Mouse (Mus musculus) ES-Bruce4 (cell line): ENCODE results near the gene Polr2j. TPM values are rescaled to one million over a fixed set of nuclear protein-coding genes. Genes with fewer than 3 reads are reported as not detected.
A peak's percentile ranks its signal among the peaks of the same experiment; 100 is the strongest.

ENCODE experiments used
- H3K27ac ChIP-seq: 2 replicates; pipeline ENCODE4 v1.5.1; 2012; ENCODE audit warnings: low read length, inconsistent platforms; ENCODE audit not compliant: insufficient read depth
- H3K27me3 ChIP-seq: 2 replicates; pipeline ENCODE4 v1.6.1; 2012; ENCODE audit warnings: mild to moderate bottlenecking, low read length, inconsistent platforms; ENCODE audit not compliant: control insufficient read depth, poor library complexity, insufficient read depth, severe bottlenecking
- H3K36me3 ChIP-seq: 2 replicates; pipeline ENCODE4 v1.6.1; 2012; ENCODE audit warnings: inconsistent platforms, mild to moderate bottlenecking, low read length, moderate library complexity; ENCODE audit not compliant: control insufficient read depth, poor library complexity, insufficient read depth, severe bottlenecking
- H3K4me1 ChIP-seq: one replicate; pipeline ENCODE4 v1.8.1; 2011; ENCODE audit warnings: low read length; ENCODE audit not compliant: control insufficient read depth, insufficient read depth
- H3K4me3 ChIP-seq: 2 replicates; pipeline ENCODE4 v1.5.1; 2011; ENCODE audit warnings: low read depth, mild to moderate bottlenecking, low read length
- H3K9ac ChIP-seq: 2 replicates; pipeline ENCODE4 v1.6.1; 2012; ENCODE audit warnings: low read depth, mild to moderate bottlenecking, inconsistent platforms; ENCODE audit not compliant: poor library complexity, severe bottlenecking
- H3K9me3 ChIP-seq: replicated peaks from 2 replicates; pipeline ENCODE4 v1.6.1; 2012; ENCODE audit warnings: mild to moderate bottlenecking, low read length, inconsistent platforms; ENCODE audit not compliant: control insufficient read depth, poor library complexity, insufficient read depth, severe bottlenecking
- CTCF ChIP-seq: IDR thresholded peaks from one replicate; pipeline ENCODE4 v1.8.1; 2011; ENCODE audit warnings: low read depth, low read length
- EP300 ChIP-seq: IDR thresholded peaks from 2 replicates; pipeline ENCODE4 v1.6.1; 2011; ENCODE audit warnings: low read depth, low read length; ENCODE audit not compliant: insufficient read depth
- POLR2A ChIP-seq: IDR thresholded peaks from one replicate; pipeline ENCODE4 v1.8.1; 2011; ENCODE audit warnings: low read length; ENCODE audit not compliant: insufficient read depth
- polyA plus RNA-seq: library from polyadenylated mRNA; stranded (reverse); fragments of >200 nt; gene quantifications from 2 replicates; pipeline ENCODE4 v1.2.4, GENCODE M21; 2011; ENCODE audit warnings: low read depth; ENCODE audit not compliant: missing spikeins, insufficient read depth, insufficient read length

Polr2j gene
- polyA plus RNA-seq, 1 experiment = 90.7 TPM

DNA sequence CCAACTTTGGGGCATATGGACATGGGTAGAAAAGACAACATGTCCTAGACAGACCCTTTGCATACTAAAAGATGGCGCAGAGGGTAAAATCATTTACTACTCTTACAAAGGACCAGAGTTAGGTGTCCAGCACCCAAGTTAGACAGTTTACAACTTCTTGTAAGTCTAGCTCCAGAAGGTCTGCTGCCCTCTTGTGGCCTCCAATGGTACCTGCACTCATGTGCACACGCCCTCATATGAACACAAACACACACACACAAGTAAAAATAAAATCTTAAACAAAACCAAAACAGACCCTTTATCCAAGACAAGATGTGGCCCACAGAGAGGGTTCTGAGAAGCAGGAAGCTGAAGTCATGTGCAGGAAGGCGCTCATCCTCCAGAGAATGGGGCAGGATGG, 51.6 kb downstream of the Polr2j start:
- Histone ChIP-seq H3K27me3 (no peaks in the 10 kb centered on the region), H3K4me1 (peaks cover 2% of the 10 kb centered on the region), H3K4me3 (no peak overlapping the region), H3K27ac (no peak overlapping the region), H3K9me3 (no peaks in the 10 kb centered on the region), H3K9ac (no peak overlapping the region), H3K36me3 (no peaks in the 10 kb centered on the region)
- no peak for TF ChIP-seq EP300
- TF ChIP-seq CTCF = peak; percentile 47
- TF ChIP-seq POLR2A = no peak

DNA sequence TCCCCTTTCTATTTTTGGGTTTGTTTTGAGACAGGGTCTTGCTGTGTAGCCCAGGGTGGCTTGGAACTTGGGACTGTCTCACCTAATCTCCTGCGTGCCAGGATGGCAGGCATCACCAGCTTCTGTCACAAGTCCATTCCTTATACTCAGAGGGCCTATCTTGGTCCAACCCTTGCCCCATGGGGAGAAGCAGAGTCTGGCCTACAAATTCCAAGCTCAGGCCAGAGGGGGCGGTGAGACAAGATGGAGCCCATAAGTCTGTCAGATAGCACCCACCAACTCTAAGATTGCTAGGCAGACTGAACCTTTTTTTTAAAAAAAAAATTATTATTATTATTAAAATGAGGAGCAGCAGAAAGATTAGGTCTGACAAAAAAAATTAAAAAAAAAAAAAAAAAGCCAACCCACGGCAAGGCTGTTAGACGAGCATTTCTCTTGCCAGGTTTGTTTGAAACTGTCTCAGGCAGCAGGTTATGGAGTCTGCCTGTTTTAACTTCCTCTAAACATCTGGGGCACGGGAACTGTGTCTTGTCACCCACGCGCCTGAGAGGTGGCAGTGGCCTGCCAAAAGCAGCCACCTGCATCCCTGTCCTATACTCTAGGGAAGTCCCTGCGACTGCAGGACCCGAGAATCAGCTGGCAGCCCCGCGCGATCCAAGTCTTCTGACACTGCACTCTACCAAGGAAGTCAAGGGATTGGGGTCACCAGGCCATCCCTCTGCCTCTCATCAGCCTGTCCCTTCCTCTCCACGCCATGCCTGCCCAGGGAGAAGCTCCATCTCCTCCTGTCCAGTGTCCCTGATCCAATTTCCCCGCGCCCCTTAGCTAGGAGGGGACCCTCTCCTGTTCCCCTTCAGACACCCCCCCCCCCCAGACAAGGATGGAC, 53.4 kb downstream of the Polr2j start:
- H3K9me3 ChIP-seq = no peaks in the 10 kb centered on the region
- H3K27ac ChIP-seq = no peak overlapping the region
- no peak for TF ChIP-seq POLR2A
- no peak for TF ChIP-seq CTCF
- TF ChIP-seq EP300 = no peak
- no peaks in the 10 kb centered on the region for H3K27me3 ChIP-seq
- no peaks in the 10 kb centered on the region for H3K36me3 ChIP-seq
- peak overlapping the region; percentile 14 for H3K9ac ChIP-seq
- H3K4me3 ChIP-seq = peak overlapping the region; percentile 71
- peaks cover 4% of the 10 kb centered on the region for H3K4me1 ChIP-seq

DNA sequence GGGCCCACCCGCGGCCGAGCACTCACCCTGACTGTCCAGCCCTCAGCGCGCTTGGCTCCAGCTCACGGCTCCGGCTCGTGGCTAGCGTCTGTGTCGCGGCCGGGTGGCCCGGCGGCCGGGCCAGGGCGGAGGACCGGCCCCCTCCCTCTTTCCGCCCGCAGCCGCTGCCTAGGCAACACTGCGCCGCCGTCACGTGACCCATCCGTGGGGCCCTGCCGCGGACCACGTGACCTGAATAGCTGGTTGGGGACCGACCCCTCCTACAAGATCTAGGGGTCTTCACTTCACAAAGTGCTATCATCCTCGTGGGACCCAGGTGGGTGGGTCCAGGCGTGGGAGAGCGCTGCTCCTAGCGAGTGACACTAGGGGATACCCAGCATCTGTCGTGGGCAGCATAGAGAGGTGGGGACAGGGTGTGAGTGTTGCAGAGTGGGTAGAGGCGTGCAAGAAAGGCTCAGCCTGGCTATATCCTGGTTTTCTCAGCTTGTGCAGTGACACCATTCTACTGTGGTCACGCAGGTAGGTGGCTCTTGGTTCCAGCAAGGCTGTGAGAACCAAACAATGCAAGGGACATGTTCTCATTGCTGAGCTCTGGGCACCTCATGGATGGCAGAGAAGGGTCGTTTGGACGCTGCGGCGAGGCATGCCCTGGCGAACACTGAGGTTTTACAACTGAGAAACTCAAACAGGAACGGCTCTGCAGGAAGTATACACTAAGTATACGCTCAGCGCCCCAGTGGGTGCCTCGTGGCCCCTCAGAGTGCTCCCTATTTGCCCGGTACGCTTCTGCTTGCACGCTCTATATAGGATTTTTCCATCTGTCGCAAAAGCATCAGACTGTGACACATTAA, 54.3 kb downstream of the Polr2j start, which contains the start of gene Orai2:
TSS of gene Orai2 (minus strand) at position 202 of the 851 bp plus-strand sequence.
- Histone ChIP-seq H3K27me3 (no peaks in the 10 kb centered on the region), H3K27ac (no peak within 1 kb of the TSS), H3K4me1 (peaks cover 4% of the 10 kb centered on the region), H3K9ac (peak within 1 kb of the TSS; percentile 14), H3K4me3 (peak within 1 kb of the TSS; percentile 71), H3K9me3 (no peaks in the 10 kb centered on the region), H3K36me3 (no peaks in the 10 kb centered on the region)
- TF ChIP-seq EP300 (no peak), CTCF (no peak), POLR2A (no peak)

DNA sequence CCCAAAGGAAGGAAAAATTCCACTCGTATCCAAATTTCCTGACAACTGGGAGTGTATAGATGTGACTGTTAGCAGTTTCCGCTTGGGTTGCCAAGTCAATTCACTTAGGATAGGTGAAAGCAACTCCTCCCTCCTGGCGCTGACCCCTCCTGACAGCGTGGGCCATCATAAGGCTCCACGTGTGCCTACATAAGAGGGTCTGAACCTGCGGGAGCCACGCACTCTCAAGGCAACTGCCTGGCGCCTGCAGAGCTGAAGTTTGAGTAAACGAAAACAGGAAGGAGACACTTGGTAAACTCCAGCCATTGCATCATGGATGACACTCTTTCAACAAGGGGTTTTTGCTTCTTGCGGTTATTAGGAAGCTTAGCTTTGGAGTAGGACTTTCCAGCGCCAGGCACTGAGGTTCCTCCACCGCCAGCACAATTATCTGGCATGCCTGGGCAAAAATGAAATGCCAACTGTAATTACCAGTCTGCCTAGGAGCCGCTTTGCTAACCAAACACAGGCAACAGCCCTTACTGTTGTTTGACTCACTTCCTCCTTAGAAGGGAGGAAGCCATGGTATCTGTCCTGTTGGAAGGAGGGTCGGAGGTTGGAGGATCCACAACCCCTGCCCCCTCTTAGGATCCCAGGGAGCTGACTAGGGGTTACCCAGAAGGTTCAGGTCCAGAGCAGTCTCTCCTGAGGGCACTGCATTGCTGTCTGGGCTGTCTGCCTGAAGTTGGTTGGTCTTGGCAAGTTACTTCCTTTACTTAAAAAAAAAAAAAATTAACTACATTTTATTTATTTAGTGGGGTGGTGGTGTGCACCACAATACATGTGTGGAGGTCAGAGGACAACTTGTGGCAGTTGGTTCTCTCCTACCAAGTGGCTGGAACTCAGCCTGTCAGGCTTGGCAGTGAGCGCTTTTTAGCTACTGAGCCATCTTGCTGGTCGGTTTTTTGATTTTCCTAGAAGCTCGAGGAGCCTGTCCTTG, 55.2 kb downstream of the Polr2j start:
- no peak for TF ChIP-seq CTCF
- no peak for TF ChIP-seq POLR2A
- TF ChIP-seq EP300 = no peak
- H3K9ac ChIP-seq = no peak overlapping the region; the same call in 1 of the 2 replicates
- no peaks in the 10 kb centered on the region for H3K27me3 ChIP-seq
- H3K36me3 ChIP-seq = no peaks in the 10 kb centered on the region
- H3K4me1 ChIP-seq = peaks cover 4% of the 10 kb centered on the region
- H3K4me3 ChIP-seq = peak overlapping the region; percentile 19; the same call in 1 of the 2 replicates
- no peaks in the 10 kb centered on the region for H3K9me3 ChIP-seq
- no peak overlapping the region for H3K27ac ChIP-seq

Other genes starting within 250 kb of the Polr2j start
- gene Hspb1, start 228.7 kb upstream of the Polr2j start, polyA plus RNA-seq = 426 and 500 TPM in 2 replicates
- gene Ywhag, start 182.0 kb upstream of the Polr2j start, polyA plus RNA-seq = 372 TPM in 2 replicates
- 6.3 and 9.5 TPM in 2 replicates for gene Ssc4d, start 142.1 kb upstream of the Polr2j start, polyA plus RNA-seq
- 2.0 and 2.4 TPM in 2 replicates for gene Zp3, start 136.5 kb upstream of the Polr2j start, polyA plus RNA-seq
- gene Dtx2, start 121.8 kb upstream of the Polr2j start, polyA plus RNA-seq = 23.7 and 25.0 TPM in 2 replicates
- gene Upk3b, start 78.1 kb upstream of the Polr2j start, polyA plus RNA-seq = 0.34 and 0.38 TPM in 2 replicates
- gene Upk3bl, start 62.1 kb upstream of the Polr2j start, polyA plus RNA-seq = 2.7 and 3.7 TPM in 2 replicates
- 5.9 and 6.6 TPM in 2 replicates for gene Rasa4, start 32.7 kb upstream of the Polr2j start, polyA plus RNA-seq
- 49.1 and 54.6 TPM in 2 replicates for gene Lrwd1, start 19.4 kb downstream of the Polr2j start, polyA plus RNA-seq
- 8.7 and 10.6 TPM in 2 replicates for gene Alkbh4, start 19.5 kb downstream of the Polr2j start, polyA plus RNA-seq
- 1.5 and 1.7 TPM in 2 replicates for gene Orai2, start 54.1 kb downstream of the Polr2j start, polyA plus RNA-seq
- 45.3 and 48.3 TPM in 2 replicates for gene Prkrip1, start 82.3 kb downstream of the Polr2j start, polyA plus RNA-seq
- 2.3 and 2.7 TPM in 2 replicates for gene Sh2b2, start 129.9 kb downstream of the Polr2j start, polyA plus RNA-seq